Mouse (Mus musculus): ENCODE results near the gene Sctr.

DNA sequence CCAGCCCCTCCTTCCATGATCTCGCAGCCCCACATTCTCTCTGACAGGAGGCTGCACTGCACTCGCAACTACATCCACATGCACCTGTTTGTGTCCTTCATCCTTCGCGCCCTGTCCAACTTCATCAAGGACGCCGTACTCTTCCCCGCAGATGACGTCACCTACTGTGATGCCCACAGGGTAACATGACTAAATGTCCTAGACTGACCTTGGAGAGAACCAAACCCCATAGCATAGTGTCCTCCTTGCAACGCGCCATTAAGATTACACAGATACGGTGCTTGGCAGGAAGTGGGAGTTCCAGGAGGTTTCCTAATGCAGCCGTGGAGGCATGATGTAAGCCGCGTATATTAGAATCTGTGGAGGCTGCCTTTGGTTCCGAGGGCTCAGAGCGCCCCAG is 37.9 kb downstream of the Sctr start:
- TF ChIP-seq POLR2A (IDR thresholded peaks at IDR 0.05; ENCODE audit: extremely low read depth, insufficient read depth, low read length) (no peak), CTCF (IDR thresholded peaks at IDR 0.05; ENCODE audit: low read depth, low read length) (no peak)
